Mouse (Mus musculus) fibroblast of lung, adult 2 months (primary cell): Measurements from ENCODE around the gene Col16a1.

Source experiments
- DNase-seq: peaks from one replicate; pipeline ENCODE4 v3.0.0-alpha.2; 2011; ENCODE audit warnings: low read depth

Gene Col16a1

DNA sequence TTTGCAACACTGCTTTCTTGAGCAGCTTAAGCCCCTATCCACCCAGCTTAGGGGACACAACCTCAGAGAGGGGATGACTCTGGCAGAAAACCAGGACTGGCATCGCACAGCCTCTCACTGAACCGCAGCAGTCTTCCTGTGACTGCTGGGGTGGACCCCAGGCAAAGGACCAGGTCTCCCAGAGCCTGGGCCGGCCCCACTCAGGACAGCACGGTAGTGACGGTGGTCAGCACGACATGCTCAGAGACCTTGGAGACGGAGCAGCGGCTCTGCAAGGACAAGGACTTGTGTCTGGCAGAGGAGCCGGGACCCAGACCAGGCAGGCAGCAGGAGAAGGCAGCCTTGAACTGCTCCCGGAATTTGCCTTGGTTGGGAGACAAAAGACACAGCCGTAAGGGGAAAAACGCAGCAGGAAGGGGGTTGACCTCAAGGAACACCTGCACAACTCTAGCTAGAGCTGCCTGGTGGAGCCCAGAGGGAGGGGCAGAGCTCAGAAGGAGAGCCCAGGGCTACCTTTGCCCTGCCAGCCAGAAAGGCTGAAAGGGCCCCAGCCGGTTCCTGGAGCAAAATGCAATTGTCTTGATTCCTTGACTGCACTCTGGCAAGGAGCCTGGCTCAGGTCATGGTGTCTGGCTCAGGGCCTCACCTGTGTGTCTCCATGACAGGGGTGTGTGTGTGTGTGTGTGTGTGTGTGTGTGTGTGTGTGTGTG is 83.2 kb downstream of the Col16a1 start:
- DNase-seq = no peak

DNA sequence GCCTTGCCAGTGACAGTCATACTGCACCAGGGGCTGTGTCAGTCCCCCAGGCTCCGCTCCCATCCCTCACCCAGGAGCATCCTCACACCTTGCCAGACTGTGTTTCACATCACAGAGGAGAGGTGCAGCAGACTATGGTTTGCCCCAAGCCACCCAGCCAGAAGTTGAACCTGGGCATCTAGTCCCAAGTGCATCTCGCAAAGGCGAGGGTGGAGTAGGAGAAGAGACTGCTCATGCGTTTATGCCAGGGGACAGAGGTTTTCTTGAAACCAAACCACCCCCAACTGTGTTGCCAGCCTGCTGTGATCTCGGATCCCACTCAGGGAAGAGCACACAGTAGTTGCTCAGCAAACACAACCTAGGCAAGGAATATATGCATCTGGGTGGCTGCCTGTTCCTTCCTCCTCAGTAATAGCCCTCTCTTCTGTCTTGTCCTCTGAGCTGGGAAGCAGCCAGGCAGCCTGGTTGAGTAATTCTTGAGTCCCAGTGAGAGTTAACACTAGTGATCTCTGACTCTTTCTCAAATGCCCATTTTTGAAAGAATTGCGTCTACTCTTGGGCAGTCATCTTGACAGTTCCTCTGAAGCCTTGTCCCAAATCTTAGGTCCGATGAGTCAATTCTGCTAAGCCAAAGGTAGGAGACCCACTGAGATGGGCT is 83.9 kb downstream of the Col16a1 start:
- no peak for DNase-seq

DNA sequence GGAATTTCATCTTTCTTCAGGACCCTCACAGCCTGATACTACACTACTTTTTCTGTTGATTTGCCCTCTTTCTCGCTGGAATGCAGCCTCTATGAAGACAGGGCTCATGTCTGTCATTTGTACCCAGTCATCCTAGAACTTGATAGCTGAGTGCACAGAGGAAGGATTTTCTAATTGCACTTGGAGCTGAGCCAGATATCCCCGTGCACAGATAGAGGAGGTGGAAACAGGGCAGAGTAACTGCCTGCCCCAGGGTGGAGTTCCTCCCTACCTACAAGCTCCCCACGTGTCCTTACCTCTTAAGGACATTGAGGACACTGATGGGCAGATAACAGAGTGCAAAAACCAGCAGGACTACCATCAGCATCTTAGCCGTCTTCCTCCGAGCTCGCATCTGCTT is 85.8 kb downstream of the Col16a1 start:
- DNase-seq = no peak

DNA sequence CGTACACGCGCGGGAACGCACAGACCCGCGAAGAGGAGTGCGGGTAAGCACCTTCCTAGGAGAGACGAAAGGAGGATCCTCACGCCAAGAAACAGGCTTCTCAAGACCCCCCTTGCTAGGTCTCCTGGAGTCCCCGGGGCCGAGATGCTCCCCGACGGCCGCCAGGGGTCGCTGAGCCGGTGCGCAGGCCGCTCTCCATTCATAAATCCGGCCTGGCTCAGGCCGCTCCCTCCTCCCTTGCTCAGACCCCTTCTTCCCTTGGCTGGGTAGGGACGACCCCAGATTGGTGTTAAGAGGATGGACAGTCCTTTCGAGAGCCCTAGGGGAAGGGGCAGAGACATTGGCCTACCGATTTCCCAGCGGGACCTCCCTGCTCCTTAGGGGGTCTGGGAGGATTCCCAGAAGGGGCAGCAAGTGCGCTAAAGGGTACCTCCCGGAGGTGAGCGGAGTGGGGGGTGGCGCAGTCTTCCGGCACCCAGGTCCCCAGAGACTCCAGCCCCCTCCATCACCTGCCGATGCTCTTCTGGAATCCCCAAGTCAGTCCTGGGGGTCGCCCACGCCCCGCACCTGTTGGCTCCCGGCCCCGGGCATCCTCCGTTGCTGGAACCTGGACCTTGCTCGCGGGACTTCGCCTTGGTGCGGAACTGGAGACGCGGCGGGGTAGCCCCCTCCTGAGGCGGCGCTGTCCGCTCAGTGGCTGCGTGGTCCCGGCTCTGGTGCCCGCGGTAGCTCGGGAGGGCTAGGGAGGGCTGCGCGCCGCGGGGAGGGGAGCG is 91.0 kb downstream of the Col16a1 start:
- DNase-seq = no peak

DNA sequence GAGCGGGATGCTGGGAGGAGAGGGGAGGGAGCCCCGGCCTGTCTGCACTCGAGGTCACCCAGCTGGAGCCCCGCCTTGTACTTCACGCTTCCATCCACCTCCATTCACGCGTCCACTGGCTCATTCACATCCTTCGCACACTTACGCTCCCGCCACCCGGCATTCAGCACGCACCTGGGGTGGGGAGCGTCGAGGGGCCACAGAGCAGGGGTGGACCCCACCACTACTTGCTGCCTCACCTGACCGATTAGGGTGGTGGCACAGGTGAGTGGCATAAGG is 91.5 kb downstream of the Col16a1 start, which contains the start of gene Hcrtr1:
Gene Hcrtr1, minus strand, starts transcription at position 146 of the 279 bp plus-strand sequence.
- no peak for DNase-seq

DNA sequence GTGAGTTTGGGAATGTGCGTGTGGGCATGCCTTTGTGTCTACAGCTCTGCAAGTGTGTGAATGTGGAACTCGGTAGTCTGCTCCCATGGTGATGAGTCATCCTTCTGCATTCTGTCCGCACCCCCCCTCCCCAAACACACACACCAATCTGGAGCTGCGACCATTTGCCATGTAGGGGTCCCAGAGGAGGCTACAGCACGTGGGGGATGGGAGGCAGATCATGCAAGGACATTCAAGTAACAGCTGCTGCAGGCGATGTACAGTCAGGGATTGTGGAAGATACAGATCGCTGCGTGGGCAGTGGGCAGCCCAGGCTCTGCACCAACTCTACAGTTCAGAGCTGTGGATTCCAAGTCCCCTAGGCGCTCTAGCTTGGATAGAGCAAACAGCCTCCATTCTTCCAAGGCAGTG is 93.4 kb downstream of the Col16a1 start:
- no peak for DNase-seq

DNA sequence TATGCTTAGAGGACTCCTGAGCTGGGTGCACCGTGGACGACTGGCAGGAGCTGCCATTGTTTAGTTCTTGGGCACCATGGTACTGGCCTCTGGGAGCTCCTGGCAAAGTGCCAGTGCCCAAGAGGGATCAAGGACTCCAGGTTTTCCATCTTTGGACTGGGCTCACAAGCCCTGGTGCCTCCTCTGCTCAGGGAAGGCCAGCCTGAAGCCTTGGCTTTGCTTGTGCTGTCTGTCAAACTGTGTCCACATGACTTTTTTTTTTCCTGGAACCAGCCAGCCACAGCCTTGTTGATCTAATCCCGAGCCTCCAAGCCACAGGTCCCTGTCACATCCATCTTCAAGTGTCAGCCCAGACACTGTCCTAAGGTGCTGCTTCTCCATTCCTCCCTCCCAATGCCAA is 94.1 kb downstream of the Col16a1 start:
- no peak for DNase-seq

DNA sequence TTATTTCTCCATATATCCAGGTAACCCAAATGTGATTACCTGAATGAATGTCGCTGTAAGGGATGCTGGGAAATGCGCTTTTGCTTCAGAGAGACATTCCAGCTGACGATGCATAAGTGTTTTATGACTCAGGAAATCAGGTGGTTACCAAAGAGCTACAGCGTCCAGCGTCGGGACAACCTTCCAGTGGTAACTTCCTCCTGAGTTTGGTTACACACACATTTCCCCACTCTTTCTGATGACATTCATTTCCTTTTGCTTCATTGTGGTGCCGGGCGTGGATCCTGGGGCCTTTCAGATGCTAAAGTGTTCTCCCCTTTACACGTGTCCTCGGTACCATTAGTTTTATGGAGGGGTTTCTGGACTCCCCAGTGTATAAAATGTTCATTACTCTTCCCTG is 100.8 kb downstream of the Col16a1 start:
- no peak for DNase-seq
